Mouse (Mus musculus) liver, adult 2 months (tissue): ENCODE data around the gene Ptpn23. TPM values are rescaled to one million over a fixed set of nuclear protein-coding genes. Genes with fewer than 3 reads are reported as not detected.

Source experiments
- DNase-seq: peaks from one replicate; pipeline ENCODE4 v3.0.0-alpha.2; 2011; ENCODE audit warnings: low read depth, low spot score; ENCODE audit errors: extremely low read depth
- H3K27ac ChIP-seq: fragments of 200-500 bp; replicated peaks from 2 replicates; pipeline ENCODE4 v1.5.1; 2012; ENCODE audit warnings: low read depth, mild to moderate bottlenecking, control low read depth, inconsistent platforms, low read length; ENCODE audit not compliant: insufficient read depth
- H3K27me3 ChIP-seq: fragments of 200-500 bp; 2 replicates; pipeline ENCODE4 v1.6.1; 2012; ENCODE audit warnings: mild to moderate bottlenecking, moderate library complexity, low read length, inconsistent platforms; ENCODE audit not compliant: control insufficient read depth, insufficient read depth
- H3K36me3 ChIP-seq: fragments of 200-500 bp; 2 replicates; pipeline ENCODE4 v1.6.1; 2012; ENCODE audit warnings: low read length, inconsistent platforms; ENCODE audit not compliant: control insufficient read depth, insufficient read depth
- H3K4me1 ChIP-seq: fragments of 200-500 bp; 2 replicates; pipeline ENCODE4 v1.6.1; 2011; ENCODE audit warnings: low read length; ENCODE audit not compliant: control insufficient read depth, insufficient read depth
- H3K4me3 ChIP-seq: fragments of 200-500 bp; 2 replicates; pipeline ENCODE4 v1.5.1; 2011; ENCODE audit warnings: low read depth, mild to moderate bottlenecking, control low read depth, low read length, moderate library complexity; ENCODE audit not compliant: insufficient read depth
- H3K79me2 ChIP-seq: fragments of 200-500 bp; 2 replicates; pipeline ENCODE4 v1.6.1; 2012; ENCODE audit warnings: inconsistent platforms, mild to moderate bottlenecking, low read length, moderate library complexity; ENCODE audit not compliant: control insufficient read depth, insufficient read depth
- H3K9ac ChIP-seq: fragments of 200-500 bp; 2 replicates; pipeline ENCODE4 v1.6.1; 2012; ENCODE audit warnings: low read depth, mild to moderate bottlenecking, control low read depth, inconsistent platforms, low read length
- CTCF ChIP-seq: fragments of 200-500 bp; IDR thresholded peaks from 2 replicates; pipeline ENCODE4 v1.5.1; 2011; ENCODE audit warnings: low read depth, low read length, control low read depth
- POLR2A ChIP-seq: fragments of 200-500 bp; IDR thresholded peaks from 2 replicates; pipeline ENCODE4 v1.6.1; 2011; ENCODE audit warnings: low read length, control low read depth; ENCODE audit not compliant: insufficient read depth; ENCODE audit errors: extremely low read depth
- WGBS: fragments of 180-500 bp; shearing (Covaris S2); methylation state at CpG from one replicate; pipeline ENCODE4 v1.1.7; 2018; 5-methylcytosine and 5-hydroxymethylcytosine counted together
- polyA plus RNA-seq: library from polyadenylated mRNA; depleted of rRNA; stranded (reverse); fragments of >200 nt; gene quantifications from 2 replicates; pipeline ENCODE4 v1.2.3, GENCODE M21; 2012
- total RNA-seq: library from RNA; depleted of rRNA; stranded (reverse); fragments of >200 nt; gene quantifications from 2 replicates; pipeline ENCODE4 v1.2.3, GENCODE M21; 2014

Ptpn23 gene
- total and polyA plus RNA-seq, 2 experiments, result 4.5 to 10.7 TPM

DNA sequence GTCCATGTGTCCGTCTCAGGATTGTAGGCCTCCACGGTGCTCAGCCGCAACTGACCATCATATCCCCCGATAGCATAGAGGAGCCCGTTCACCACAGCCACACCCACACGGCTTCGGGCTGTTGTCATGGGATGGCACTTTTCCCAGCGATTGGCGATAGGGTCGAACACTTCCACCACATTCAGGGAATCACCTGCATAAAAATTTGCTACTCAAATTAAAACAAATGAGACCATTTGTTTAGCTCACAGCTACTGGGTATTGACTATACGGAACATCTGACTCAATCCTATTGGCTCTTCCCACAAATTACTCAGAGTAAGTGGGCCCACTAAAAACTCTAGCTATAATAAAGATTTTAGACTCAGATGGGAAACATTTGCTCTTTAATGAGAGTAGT is 28.0 kb upstream of the Ptpn23 start:
- no peak for TF ChIP-seq POLR2A
- TF ChIP-seq CTCF, result no peak
- no peaks in the 10 kb centered on the region for H3K79me2 ChIP-seq
- no peaks in the 10 kb centered on the region for H3K27me3 ChIP-seq
- DNase-seq, result no peak
- no peak overlapping the region for H3K4me3 ChIP-seq
- H3K36me3 ChIP-seq, result peaks cover 3% of the 10 kb centered on the region; the same call in 1 of the 2 replicates
- H3K4me1 ChIP-seq, result no peaks in the 10 kb centered on the region
- 97% methylated on average over 11 of the region's 11 CpGs for WGBS
- H3K9ac ChIP-seq, result no peak overlapping the region
- H3K27ac ChIP-seq, result no peak overlapping the region

DNA sequence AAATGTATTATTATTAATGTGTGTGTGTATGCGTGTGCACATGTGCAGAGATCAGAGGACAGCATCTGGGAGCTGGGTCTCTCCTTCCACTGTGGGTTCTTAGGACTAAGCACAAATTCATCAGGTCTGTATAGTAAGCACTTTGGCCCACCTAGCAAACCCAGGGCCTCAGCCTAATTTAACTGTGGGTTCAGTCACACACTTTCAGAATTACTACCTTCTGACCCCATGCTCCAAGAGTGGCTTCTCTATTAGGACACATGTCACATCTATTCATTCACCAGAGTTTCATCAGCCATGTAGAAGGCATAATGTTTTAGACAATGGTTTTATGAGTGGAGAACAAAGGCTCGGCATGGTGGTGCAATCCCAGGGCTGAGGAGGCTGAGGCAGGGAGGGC is 25.0 kb upstream of the Ptpn23 start:
- peaks cover 3% of the 10 kb centered on the region; the same call in 1 of the 2 replicates for H3K36me3 ChIP-seq
- H3K9ac ChIP-seq, result no peak overlapping the region
- H3K27me3 ChIP-seq, result no peaks in the 10 kb centered on the region
- DNase-seq, result no peak
- H3K79me2 ChIP-seq, result no peaks in the 10 kb centered on the region
- TF ChIP-seq CTCF (no peak), POLR2A (no peak)
- no peak overlapping the region for H3K27ac ChIP-seq
- WGBS, result 97% methylated on average over 2 of the region's 2 CpGs
- H3K4me1 ChIP-seq, result no peaks in the 10 kb centered on the region
- H3K4me3 ChIP-seq, result no peak overlapping the region

DNA sequence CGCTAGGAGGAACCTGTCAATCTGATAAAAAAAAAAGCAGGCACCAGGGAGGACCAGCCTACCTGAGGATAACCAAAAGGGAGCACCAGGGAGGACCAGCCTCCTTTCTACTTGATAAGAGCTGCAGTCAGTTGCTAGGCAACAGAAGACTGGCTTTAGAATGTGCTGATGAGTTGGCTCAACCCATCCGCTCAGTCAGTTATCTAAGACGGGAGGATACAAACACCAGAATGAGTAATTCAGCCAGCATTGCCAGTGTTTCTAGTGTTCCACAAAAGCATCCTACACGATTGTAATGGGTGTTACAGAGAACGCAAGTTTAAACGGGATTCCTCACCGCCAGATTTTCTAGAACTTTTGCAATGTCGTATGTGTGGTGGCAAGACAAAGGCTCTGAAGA is 23.2 kb upstream of the Ptpn23 start:
- H3K4me3 ChIP-seq, result no peak overlapping the region
- no peak overlapping the region for H3K9ac ChIP-seq
- no peaks in the 10 kb centered on the region for H3K79me2 ChIP-seq
- peaks cover 3% of the 10 kb centered on the region; the same call in 1 of the 2 replicates for H3K36me3 ChIP-seq
- TF ChIP-seq POLR2A (no peak), CTCF (no peak)
- 86% methylated on average over 8 of the region's 8 CpGs for WGBS
- H3K27ac ChIP-seq, result no peak overlapping the region
- no peak for DNase-seq
- no peaks in the 10 kb centered on the region for H3K4me1 ChIP-seq
- no peaks in the 10 kb centered on the region for H3K27me3 ChIP-seq

GRCm38 (mm10) chr9:110419511-110420112 is 11.6 kb upstream of the Ptpn23 start, which contains the start of gene Ngp:
Gene Ngp (plus strand): TSS chr9:110419747.
- no peak within 1 kb of the TSS for H3K27ac ChIP-seq
- H3K79me2 ChIP-seq, result no peaks in the 10 kb centered on the region
- H3K4me3 ChIP-seq, result no peak within 1 kb of the TSS
- no peak for DNase-seq
- WGBS, result 84% methylated on average over 12 of the region's 12 CpGs
- no peaks in the 10 kb centered on the region for H3K36me3 ChIP-seq
- no peaks in the 10 kb centered on the region for H3K27me3 ChIP-seq
- no peak for TF ChIP-seq POLR2A
- H3K4me1 ChIP-seq, result no peaks in the 10 kb centered on the region
- H3K9ac ChIP-seq, result no peak within 1 kb of the TSS

GRCm38 (mm10) chr9:110413785-110414184 is 5.8 kb upstream of the Ptpn23 start:
- H3K36me3 ChIP-seq, result no peaks in the 10 kb centered on the region
- no peak overlapping the region for H3K9ac ChIP-seq
- DNase-seq, result no peak
- H3K27me3 ChIP-seq, result no peaks in the 10 kb centered on the region
- no peaks in the 10 kb centered on the region for H3K4me1 ChIP-seq
- H3K79me2 ChIP-seq, result no peaks in the 10 kb centered on the region
- TF ChIP-seq POLR2A (no peak), CTCF (peak; percentile 48)
- no peak overlapping the region for H3K4me3 ChIP-seq
- 62% methylated on average over 9 of the region's 9 CpGs for WGBS
- no peak overlapping the region for H3K27ac ChIP-seq

DNA sequence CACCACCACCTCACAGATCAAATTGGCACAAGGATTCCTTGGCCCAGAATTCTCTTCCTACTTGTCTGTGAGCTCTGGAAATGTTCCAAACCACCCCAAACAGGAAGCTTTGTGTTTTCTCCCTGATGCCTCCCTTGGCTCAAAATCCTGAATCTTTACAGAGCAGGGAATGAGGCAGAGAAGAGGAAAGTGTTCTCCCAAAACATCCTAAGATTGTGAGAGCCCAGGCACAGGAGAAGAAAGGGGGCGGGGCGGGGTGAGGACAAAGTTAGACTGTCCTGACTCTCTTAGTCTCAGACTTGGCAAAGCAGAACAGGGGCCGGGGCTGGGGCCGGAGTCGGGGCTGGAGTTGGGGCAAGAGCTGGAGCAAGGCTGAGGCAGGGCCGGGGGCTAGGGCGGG is 4.9 kb upstream of the Ptpn23 start:
- Histone ChIP-seq H3K79me2 (peaks cover under 1% of the 10 kb centered on the region; the same call in 1 of the 2 replicates), H3K4me3 (no peak overlapping the region), H3K27me3 (no peaks in the 10 kb centered on the region), H3K4me1 (no peaks in the 10 kb centered on the region), H3K9ac (no peak overlapping the region), H3K27ac (no peak overlapping the region), H3K36me3 (no peaks in the 10 kb centered on the region)
- 84% methylated on average over 7 of the region's 7 CpGs for WGBS
- no peak for TF ChIP-seq CTCF
- TF ChIP-seq POLR2A, result no peak
- no peak for DNase-seq
